Mouse (Mus musculus): ENCODE measurements at regions not wholly inside any gene's neighbourhood (a gene's known extent, or its start where the extent isn't known, plus 50 kb on each side); places are given as distances from the start of the nearest gene placed in this dataset.

DNA sequence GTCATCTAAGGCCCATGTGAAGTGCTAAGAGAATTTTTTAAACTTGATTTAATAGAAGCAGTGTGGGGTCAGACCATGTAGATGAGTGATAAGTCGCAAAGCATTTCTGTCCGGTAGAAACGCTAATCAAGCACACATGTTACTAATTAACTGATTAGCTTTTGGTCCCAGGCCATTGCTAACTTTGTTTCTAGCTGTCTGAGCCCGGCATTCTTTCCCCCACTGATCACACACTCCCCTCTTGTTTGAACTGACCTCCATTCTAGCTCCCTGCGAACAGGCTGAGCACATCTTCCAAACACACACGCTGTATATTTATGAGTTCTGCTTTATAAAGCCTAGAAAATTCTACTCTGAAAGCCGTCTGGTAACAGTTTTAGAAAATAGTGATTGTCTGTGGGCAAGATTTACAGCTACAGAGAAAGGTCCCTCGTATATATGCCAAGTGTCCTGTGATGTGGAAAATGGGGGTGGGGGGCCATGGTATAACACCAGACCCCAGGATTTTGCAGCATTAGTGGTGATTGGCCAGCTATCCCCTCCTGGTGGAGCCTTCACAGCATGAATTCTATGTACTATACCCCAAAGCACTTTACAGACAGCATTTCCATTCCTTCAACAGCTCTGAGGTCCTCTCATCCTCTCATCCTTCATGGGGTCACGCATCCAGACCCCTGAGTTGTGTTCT is 126.1 kb upstream of the Cops8 start:
- no peak for DNase-seq (ENCODE audit: extremely low spot score in 1 of 2, low spot score in 2 of 2)
- intact Hi-C loops (cut with DNase I) = no loop called here

DNA sequence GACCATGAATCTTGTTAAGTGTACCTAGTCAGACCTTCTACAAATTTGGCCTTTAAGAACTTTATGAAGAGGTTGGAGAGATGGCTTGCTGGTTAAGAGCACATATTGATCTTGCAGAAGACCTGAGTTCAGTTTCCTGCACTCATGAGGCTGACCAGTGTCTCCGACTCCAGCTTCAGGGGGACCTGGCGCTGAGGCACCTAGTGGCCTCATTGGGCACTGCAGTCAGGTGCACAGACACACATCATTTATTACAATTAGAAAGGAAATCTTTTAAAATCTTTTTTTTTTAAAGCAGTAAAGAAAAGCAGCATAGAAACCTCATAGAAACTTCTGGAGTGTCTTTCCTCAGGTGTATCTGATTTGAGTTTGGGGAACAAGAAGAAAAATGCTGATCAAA is 123.9 kb upstream of the Cops8 start:
- intact Hi-C loops (cut with DNase I) = no loop called here
- DNase-seq (ENCODE audit: extremely low spot score in 1 of 2, low spot score in 2 of 2) = no peak

DNA sequence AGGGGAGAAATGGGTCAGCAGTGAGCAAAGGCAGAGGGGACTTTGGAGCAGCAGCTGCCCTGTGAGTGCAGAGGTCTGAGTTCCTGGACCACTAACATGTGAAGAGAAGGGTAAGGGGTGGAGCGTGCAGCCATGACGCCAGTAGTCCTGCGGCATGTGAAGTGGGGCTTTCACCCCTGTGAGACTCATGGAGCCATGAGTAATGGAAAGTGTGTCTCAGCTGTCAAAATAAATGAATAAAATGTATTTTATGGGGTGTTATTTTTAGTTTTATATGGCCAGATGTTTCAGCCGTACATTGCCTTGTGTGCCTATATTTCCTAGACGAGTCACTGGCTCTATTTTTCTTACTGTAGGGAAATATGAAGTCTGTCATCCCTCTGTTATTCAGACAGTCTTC is 121.5 kb upstream of the Cops8 start:
- intact Hi-C loops (cut with DNase I) = no loop called here
- DNase-seq (ENCODE audit: extremely low spot score in 1 of 2, low spot score in 2 of 2) = no peak

DNA sequence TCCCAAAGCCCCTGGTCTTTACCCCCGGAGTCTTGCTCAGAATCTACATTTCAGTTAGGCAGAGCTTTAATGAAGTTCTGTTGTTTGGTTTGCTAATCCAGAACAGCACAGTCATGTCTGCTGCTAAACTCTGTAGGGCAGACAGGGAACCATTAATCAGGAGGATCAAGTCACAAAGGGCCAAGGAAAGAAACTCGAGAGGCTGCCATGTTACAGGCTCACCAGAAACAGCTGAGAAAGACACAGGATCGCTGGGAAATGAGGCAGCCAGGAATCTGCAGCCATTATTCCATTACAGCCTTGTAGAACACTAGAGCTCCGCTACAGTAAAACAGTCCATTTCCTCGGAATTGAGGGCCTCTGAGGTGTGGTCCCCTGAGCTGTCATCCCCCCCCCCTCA is 121.1 kb upstream of the Cops8 start:
- intact Hi-C loops (cut with DNase I) = no loop called here

DNA sequence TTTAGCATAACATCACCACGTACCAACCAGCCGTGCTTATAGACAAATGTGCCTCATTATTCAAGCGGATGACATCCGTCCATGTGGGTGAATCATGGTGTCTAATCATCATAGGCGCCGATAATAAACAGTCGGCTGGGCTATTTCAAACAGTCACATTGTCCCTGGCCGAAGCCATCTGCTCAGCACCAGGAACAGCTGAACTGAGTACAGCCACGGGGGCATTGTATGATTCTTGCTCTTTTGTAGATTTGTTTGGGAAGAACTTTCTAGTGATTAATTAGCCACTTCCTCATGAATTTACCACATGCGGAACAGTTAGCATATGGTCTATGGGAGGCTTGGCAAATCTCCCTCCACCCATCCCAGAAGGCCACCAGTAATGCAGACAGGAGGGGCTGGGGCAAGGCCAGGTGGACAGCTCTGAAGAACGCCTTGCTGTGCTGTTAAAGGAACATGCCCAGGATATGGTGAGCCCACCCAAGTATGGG is 116.4 kb upstream of the Cops8 start:
- intact Hi-C loops (cut with DNase I) = no loop called here
- DNase-seq (ENCODE audit: extremely low spot score in 1 of 2, low spot score in 2 of 2) = no peak

More for the DNA sequence above, 121.1 kb upstream of the Cops8 start:
- DNase-seq (ENCODE audit: extremely low spot score in 1 of 2, low spot score in 2 of 2) = no peak

DNA sequence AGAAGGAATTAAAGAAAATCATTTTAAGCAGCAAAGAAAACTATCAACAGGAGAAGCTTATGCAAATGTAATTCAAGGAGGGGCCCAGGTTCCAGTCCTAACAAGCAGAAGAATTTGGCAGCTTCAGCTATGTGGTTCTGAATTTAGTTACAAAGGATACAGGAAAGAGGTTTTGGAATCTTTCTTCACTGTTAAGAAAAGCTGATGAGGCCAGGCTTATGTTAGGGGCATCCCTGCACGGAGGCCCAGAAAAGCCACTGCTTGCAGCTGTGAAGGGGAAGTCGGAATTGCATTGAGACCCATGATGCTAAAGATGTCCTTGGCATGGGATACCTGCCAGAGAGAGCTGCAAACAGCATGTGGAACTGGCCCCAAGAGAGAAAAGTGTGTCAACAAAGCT is 114.9 kb upstream of the Cops8 start:
- DNase-seq (ENCODE audit: extremely low spot score in 1 of 2, low spot score in 2 of 2) = no peak
- intact Hi-C loops (cut with DNase I) = no loop called here

DNA sequence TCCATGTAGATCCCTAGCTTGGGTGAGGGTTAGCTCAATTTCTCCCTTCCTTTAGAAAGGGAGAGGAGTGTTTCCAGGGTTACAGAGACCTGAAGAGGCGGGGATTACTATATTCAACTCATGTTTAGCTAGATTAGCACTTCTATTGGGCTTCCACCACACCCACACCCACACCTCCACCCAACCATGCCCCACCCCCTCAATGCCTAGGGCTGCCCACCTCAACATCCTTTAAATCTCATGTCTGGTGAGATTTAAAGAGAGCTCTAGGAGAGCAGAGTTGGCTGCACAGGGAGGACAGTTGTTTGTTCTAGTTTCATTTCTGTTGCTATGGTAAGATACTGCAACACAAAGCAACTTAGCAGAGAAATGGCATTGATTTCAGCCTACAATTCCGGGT is 113.8 kb upstream of the Cops8 start:
- intact Hi-C loops (cut with DNase I) = no loop called here
- DNase-seq (ENCODE audit: extremely low spot score in 1 of 2, low spot score in 2 of 2) = no peak

DNA sequence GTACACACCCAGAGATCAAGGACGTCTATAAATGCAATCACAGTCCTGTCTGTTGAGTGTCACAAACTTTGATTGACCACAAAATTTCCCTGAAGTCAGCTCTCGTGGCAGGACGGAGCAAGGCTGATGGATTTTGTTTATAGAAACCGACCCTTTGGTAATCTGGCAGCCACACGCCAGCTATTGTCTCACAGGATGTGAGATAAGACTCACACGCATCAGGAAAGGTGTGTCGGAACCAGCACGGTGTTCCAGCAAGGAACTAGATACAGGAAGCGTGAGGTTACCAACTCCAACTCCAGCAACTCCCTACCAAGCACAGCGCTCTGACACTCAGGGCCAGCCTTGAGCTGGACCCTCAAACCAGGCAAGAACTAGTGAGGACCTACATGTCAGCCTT is 112.4 kb upstream of the Cops8 start:
- DNase-seq (ENCODE audit: extremely low spot score in 1 of 2, low spot score in 2 of 2) = no peak
- intact Hi-C loops (cut with DNase I) = no loop called here

DNA sequence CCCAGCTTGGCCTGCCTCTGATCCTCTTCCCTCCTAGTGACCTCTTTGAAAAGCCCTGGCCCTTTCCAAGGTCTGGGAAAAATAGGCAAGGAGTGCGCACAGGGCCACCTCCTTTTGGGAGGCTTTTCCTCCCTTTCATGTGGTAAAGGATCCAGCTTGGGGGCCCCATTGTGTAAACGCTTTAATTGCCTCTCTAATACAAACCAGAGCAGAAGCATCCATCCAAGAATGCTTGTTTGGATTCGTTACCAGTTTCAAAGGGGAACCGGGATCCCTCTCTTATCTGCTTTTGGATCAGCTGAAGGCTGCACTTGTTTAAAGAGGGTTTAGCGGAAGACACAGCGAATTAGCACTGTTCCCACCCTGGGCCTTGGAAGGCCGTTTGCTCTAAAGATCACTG is 109.3 kb upstream of the Cops8 start:
- DNase-seq (ENCODE audit: extremely low spot score in 1 of 2, low spot score in 2 of 2) = no peak
- intact Hi-C loops (cut with DNase I) = no loop called here

DNA sequence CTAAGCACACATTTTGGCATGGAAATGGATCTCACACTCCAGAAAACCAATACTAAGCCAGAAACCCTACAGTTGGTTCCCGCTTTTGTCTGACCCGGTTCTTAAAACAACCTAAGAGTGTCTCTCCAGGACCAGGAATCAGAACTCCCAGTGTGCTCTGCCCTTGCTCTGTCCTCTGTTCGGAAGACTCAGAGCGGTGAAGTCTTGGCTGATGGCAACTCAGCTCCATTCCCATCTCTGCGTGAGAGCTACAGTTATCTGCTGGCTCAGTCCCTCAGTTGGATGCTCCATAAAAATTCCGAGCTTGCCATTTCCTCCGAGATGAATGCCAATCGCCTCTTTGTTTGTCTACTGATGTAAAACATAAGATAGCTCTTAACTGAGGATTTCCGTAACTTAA is 107.6 kb upstream of the Cops8 start:
- intact Hi-C loops (cut with DNase I) = no loop called here
- no peak for DNase-seq (ENCODE audit: extremely low spot score in 1 of 2, low spot score in 2 of 2)

DNA sequence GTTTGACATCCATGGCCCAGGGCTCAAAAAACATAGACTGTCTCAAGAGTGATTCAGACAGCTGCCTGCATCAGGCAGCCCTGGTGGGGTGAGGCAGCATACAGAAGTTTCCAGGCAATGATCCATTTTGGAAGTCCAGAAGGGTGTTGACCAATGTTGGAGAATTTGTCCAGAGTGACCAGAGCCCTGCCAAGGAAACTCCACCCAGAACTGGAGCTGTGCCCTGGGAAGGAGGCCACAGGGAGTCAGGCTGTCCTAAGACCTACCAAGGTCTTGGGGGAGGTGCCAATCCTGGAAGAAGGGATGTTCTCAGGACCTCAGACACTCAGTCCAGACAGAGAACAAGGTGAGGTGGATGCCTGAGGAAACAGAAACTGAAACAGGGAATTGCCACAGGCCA is 105.2 kb upstream of the Cops8 start:
- intact Hi-C loops (cut with DNase I) = no loop called here

DNA sequence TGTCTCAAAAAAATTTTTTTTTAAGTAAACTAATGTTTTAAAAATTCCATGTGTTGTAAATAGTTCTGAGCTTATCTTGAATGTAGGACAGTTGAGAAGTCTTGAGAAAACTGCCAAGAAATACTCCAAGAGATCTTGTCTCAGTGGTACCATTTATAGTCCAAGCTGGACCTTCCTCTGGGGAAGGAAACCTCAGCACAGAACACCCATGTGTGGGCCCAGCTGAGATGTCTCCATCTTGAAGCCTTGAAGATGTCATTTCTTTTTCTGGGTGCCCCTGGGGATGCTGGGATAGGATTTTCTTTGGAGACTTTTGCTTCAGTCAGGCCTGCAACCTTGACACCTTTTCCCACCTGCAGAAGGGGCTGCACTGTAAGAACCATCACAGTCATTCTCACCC is 101.4 kb upstream of the Cops8 start:
- intact Hi-C loops (cut with DNase I) = no loop called here
- DNase-seq (ENCODE audit: extremely low spot score in 1 of 2, low spot score in 2 of 2) = no peak

More for the DNA sequence above, 105.2 kb upstream of the Cops8 start:
- DNase-seq (ENCODE audit: extremely low spot score in 1 of 2, low spot score in 2 of 2) = no peak

DNA sequence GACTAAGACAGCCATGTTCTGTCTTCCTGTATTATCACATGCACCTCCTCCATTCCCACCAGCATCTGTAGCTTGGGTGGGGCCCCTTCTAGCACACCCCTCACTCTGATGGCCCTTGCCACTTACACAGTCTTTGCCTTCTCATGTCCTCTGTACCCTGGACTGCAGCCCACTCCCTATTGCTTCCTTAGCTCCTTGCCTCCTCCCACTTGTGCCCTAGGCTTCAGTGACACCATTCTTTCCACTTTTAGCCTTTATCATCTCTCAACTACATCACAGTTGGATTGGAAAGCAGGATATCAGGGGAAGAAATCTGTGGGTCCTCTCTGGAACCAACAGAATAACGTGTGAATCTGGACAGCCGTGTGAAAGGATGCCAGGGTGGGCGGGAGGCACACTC is 100.4 kb upstream of the Cops8 start:
- intact Hi-C loops (cut with DNase I) = no loop called here
- DNase-seq (ENCODE audit: extremely low spot score in 1 of 2, low spot score in 2 of 2) = no peak

DNA sequence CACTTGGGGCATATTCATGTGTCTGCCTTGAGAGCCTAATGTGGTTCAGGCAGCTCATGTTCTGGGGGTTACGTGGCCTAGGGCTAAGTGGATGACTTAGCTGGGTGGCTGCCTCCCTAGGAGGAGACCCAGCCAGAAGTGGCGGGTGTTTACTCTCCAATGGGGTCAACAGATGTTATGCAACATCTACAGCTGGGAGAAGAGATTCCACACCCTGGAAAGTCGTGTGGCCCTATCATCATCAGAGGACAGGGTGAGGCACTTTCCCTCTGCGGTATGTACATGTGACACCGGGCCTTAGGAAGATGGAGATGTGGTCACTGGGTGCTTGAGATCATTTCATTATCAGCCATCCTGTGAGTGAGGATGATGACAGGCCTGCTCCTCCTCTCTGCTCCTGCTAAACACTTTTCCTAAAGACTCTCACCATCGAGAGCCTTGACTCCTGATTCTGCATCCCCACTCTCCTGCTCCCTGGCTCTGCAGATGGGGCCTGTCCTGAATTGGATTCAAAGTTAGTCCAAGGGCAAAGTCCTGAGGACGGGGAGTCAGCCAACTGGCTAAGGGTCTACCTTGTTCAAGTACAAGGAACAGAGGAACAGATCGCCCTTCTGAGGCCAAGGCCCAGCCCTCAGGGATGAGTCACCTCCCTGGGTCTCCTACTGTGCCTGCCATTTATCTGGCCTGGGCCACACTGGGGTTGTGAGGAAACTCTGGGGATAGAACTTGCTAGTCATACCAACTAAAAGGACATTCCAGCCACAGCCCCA is 99.8 kb upstream of the Cops8 start:
- intact Hi-C loops (cut with DNase I) = no loop called here
- DNase-seq (ENCODE audit: extremely low spot score in 1 of 2, low spot score in 2 of 2) = no peak

DNA sequence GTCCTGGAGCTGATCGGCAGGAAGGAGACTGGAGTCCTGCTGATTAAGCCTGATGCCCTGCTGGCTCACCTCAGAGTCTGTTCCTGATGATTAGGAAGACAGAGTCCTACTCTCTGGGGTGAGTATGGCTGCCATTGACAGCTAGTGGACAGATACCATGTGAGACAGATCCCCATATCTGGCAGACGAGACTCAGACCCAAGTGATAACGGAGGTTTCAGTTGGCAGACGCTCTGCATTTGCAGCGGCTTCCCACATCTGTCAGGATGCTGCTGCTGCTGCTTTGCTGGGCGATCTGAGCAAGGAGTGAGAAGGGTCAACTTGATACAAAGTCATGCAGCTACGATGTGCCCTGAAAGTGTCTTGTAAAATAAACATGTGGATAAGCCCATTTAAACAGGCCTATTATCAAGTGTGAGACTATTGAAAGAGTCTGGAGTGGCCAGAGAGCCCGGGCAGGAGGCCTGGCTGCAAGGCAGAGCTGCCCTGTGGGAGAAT is 98.1 kb upstream of the Cops8 start:
- intact Hi-C loops (cut with DNase I) = no loop called here
- no peak for DNase-seq (ENCODE audit: extremely low spot score in 1 of 2, low spot score in 2 of 2)

DNA sequence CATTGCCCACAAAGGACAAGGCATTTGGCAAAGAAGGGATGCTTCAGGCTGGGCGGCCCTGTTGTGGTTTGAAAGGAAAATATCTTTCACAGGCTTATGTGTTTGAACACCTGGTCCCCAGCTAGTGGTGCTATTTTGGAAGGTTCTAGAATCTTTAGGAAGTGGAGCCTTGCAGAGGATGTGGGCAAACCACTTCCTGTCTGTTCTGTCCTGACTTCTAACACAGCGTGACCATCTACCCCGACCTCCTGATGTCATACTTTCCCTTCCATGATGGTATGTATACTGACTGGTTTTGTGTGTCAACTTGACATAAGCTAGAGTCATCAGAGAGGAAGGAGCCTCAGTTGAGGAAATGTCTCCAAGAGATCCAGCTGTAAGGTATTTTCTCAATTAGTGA is 97.2 kb upstream of the Cops8 start:
- intact Hi-C loops (cut with DNase I) = no loop called here
- DNase-seq (ENCODE audit: extremely low spot score in 1 of 2, low spot score in 2 of 2) = no peak

DNA sequence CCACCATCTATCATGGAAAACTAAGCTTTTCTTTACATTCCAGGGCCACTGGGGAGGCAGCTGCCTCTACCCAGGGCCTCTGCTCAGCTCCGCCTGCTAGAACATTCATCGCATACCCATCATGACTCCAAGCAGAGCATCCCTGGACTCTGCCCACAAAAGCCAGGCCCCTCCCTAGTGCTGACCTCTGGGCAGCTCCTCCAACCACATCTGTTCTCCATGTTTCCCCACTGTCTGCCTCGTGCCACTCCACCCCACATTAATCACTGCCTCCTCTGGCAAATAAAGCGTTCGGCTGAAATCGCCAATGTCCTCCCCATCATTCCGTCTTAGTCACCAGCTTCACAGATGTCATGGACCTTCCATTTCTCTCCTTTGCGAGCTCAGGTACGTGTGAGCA is 96.2 kb upstream of the Cops8 start:
- DNase-seq (ENCODE audit: extremely low spot score in 1 of 2, low spot score in 2 of 2) = no peak
- intact Hi-C loops (cut with DNase I) = no loop called here

DNA sequence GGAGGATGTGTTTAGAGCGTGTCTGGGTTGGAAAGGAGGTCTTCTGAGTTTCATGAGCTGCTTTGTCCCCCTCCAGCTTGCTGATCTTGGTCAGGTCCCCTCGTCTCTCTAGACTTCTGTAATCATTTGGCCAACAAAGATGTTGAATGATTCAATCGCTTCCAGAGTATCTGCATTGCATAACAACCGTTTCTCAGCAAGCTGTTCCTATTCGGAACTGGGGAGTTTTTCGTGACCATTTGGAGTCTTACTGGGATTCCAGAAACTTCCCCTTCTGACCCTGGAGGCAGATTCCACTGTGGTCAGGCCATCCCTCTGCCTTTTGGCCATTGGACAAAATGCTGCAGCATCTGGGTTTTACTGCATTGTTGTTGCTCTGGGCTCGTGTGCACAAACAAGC is 93.4 kb upstream of the Cops8 start:
- intact Hi-C loops (cut with DNase I) = no loop called here
- no peak for DNase-seq (ENCODE audit: extremely low spot score in 1 of 2, low spot score in 2 of 2)

DNA sequence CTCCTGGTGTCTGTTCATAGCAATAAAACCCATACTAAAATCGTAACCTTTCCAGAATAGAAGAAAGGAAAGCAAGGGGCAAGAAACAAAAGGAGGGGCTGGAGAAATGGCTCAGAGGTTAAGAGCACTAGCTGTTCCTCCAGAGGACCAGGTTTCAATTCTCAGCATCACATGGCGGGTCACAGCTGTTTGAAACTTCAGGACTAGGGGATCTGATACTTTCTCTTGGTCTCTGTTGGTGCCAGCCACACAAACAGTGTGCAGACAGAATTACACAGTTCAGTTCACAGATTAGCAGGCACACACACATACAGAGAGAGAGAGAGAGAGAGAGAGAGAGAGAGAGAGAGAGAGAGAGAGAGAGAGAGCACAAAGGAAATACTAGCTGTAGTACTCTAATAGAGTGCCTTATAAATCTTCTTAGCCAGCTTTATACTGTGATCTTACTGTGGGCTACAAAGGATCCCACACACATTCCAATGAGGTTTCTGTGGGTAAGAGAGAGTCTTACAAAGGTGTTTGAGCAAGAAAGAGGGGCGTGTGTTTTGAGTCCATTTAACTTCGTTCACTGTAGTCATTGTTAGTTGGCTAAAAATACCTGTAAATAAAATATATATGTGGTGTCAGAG is 89.2 kb upstream of the Cops8 start:
- intact Hi-C loops (cut with DNase I) = no loop called here
- DNase-seq (ENCODE audit: extremely low spot score in 1 of 2, low spot score in 2 of 2) = no peak

DNA sequence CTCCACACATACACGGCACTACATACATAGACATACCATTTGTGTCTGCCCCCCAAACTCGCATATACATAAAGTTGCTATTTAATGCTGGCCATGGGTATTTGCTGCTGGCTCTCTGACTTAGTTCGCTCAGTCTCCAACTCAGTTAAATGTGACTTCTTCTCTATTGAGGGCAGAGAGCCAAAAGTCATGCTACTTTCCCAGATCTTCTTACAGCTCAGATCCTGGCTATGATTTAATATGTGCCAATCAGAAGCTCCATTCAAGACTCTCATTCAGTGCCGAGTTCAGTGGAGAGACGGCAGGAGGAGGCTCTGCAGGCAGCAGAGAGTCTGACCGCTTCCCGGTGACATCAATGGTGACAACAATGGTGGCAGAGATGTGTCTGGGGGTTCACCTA is 88.6 kb upstream of the Cops8 start:
- no peak for DNase-seq (ENCODE audit: extremely low spot score in 1 of 2, low spot score in 2 of 2)
- intact Hi-C loops (cut with DNase I) = no loop called here

Measured in left cerebral cortex, postnatal 10 days (tissue).